Mouse (Mus musculus) hindbrain, embryonic 12.5 days (tissue): ENCODE results near the gene Krt42. TPM values are rescaled to one million over a fixed set of nuclear protein-coding genes. Genes with fewer than 3 reads are reported as not detected.

Experiments
- ATAC-seq: fragments of 200-750 bp; cut with Nextera tagmentation; 2 replicates; pipeline ENCODE4 v1.8.0; 2017; ENCODE audit warnings: moderate TSS enrichment; ENCODE audit not compliant: low FRiP score
- H3K27ac ChIP-seq: fragments of 300-500 bp; sonication (generic); 2 replicates; pipeline ENCODE4 v1.5.1; 2016; ENCODE audit warnings: mild to moderate bottlenecking
- H3K27me3 ChIP-seq: fragments of 300-500 bp; sonication (generic); 2 replicates; pipeline ENCODE4 v1.6.1; 2016; ENCODE audit warnings: mild to moderate bottlenecking
- H3K36me3 ChIP-seq: fragments of 300-500 bp; sonication (generic); 2 replicates; pipeline ENCODE4 v1.6.1; 2016; ENCODE audit warnings: mild to moderate bottlenecking
- H3K4me1 ChIP-seq: fragments of 300-500 bp; sonication (generic); 2 replicates; pipeline ENCODE4 v1.6.1; 2016
- H3K4me2 ChIP-seq: fragments of 300-500 bp; sonication (generic); replicated peaks from 2 replicates; pipeline ENCODE4 v1.6.1; 2016; ENCODE audit warnings: mild to moderate bottlenecking
- H3K4me3 ChIP-seq: fragments of 300-500 bp; sonication (generic); 2 replicates; pipeline ENCODE4 v1.5.1; 2016; ENCODE audit warnings: mild to moderate bottlenecking
- H3K9ac ChIP-seq: fragments of 300-500 bp; sonication (generic); 2 replicates; pipeline ENCODE4 v1.6.1; 2016; ENCODE audit warnings: mild to moderate bottlenecking, moderate library complexity
- H3K9me3 ChIP-seq: fragments of 300-500 bp; sonication (generic); replicated peaks from 2 replicates; pipeline ENCODE4 v1.6.1; 2016; ENCODE audit warnings: mild to moderate bottlenecking
- WGBS: fragments of 180-500 bp; shearing (Covaris S2); methylation state at CpG from one replicate; pipeline ENCODE4 v1.1.7; 2016; 5-methylcytosine and 5-hydroxymethylcytosine counted together
- polyA plus RNA-seq: library from polyadenylated mRNA; unstranded; fragments of >200 nt; fragmentation: Nextera tagmentation; extraction: Ambion mirVana; gene quantifications from 2 replicates; pipeline ENCODE4 v1.2.1, GENCODE M21; 2016

Gene Krt42
- polyA plus RNA-seq, 1 experiment from 2014 or later: not detected

DNA sequence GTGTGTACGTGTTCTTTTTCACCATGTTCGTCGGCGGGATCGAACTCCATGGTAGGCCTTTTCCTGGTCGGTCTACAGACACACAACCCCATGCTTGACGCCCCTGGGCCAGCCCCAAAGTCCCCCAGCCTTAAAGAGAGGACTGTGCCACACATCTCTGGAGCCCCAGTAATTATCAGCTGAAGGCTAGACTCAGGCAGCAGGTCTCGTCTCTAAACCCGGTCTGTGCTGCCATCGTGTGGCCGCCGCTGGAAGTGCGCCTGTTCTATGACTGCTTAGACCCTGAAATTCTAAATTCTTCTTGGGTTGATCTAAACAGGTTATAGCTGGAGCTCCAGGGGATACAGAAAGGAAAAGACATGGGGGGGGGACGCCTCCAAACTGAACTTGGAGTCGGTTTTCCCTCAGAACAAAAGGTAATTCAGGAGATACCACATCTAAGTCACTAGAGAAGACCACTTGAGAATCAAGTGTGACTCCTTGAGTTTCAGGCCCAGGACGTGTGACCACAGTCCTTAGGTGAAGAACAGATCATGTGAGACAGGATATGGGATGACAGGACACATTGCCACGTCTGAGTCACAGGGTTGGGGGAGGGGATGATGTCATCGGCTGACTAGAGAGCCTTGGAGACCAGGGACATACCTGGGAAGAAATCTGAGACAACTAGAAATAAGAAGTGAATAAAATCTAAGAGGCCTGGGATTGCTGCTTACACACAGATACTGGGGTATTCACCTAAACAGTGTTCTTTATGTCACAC, 28.8 kb upstream of the Krt42 start:
- no peak overlapping the region for H3K9ac ChIP-seq
- peak; percentile 53; the same call in 1 of the 2 replicates for ATAC-seq
- H3K27me3 ChIP-seq: no peaks in the 10 kb centered on the region
- H3K4me2 ChIP-seq: peak overlapping the region; percentile 37
- H3K4me1 ChIP-seq: peaks cover 4% of the 10 kb centered on the region; the same call in 1 of the 2 replicates
- H3K36me3 ChIP-seq: no peaks in the 10 kb centered on the region
- no peak overlapping the region for H3K27ac ChIP-seq
- H3K9me3 ChIP-seq: no peaks in the 10 kb centered on the region
- peak overlapping the region; percentile 10; the same call in 1 of the 2 replicates for H3K4me3 ChIP-seq
- 23% methylated on average over 18 of the region's 18 CpGs for WGBS

DNA sequence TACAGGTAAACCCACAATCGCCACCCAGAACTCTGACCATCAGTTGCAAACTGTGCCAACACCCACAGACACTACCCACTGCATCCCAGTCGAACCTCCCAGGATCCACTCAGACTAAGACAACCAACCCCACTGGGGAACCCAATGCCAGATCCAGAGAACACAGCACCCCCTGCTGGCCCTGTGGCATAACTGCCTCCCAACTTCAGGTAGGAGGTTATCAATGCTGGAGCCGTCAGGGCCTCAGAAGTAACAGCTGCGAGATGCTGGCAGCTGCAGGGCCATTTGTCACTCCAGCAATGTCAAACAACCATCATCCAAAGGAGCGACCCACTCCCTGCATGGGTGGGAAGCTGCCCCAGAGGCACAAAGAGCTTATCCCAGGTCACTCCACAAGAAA, 28.1 kb upstream of the Krt42 start:
- 36% methylated on average over 5 of the region's 5 CpGs for WGBS
- Histone ChIP-seq H3K4me3 (peak overlapping the region; percentile 10; the same call in 1 of the 2 replicates), H3K27ac (no peak overlapping the region), H3K27me3 (no peaks in the 10 kb centered on the region), H3K9me3 (no peaks in the 10 kb centered on the region), H3K4me1 (peaks cover 7% of the 10 kb centered on the region; the same call in 1 of the 2 replicates), H3K4me2 (peak overlapping the region; percentile 37), H3K9ac (no peak overlapping the region), H3K36me3 (no peaks in the 10 kb centered on the region)
- ATAC-seq: no peak; the same call in 1 of the 2 replicates

DNA sequence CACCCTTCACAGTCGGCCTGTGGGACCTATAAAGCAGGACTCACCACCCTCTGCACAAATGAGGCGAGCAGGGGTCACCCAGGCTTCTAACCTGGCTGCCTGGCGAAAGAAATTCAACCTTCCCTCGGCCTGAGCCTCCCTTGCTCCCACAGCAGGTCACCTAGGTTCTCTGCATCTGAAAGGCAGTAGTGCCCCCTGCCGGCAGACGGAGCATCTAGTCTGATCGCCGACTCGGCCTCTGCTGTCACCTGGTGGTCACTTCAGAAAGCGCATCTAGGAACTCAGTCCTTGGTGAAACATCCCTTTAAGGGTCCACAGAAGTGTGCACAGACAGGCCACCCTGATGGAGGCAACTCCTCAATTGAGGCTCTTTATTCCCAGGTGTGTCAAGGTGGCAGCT, 25.6 kb upstream of the Krt42 start:
- Histone ChIP-seq H3K9ac (no peak overlapping the region; the same call in 1 of the 2 replicates), H3K4me2 (peak overlapping the region; percentile 26; the same call in 1 of the 2 replicates), H3K4me3 (no peak overlapping the region), H3K4me1 (peaks cover 7% of the 10 kb centered on the region; the same call in 1 of the 2 replicates), H3K36me3 (no peaks in the 10 kb centered on the region), H3K27ac (no peak overlapping the region), H3K27me3 (no peaks in the 10 kb centered on the region), H3K9me3 (no peaks in the 10 kb centered on the region)
- 6% methylated on average over 10 of the region's 10 CpGs for WGBS
- peak; percentile 30; the same call in 1 of the 2 replicates for ATAC-seq

DNA sequence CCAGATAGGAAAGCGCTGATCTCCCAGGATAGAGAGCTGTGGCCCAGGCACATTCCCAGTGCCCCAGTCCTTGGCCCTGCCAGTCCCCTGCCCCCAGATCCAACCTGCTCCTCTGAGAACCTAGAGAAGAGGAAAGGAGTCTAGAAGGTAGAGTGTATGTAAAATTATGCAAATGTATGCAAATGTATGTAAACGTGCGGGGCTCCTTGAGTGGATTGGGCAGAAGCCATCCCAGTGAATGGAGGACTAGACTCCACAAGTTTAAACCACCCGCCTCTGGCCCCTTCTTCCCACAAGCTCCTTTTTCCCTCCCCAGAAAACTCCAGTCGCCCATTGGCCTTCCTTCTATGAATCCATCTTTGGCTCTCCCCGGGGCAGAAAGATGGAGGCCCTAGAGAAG, 23.2 kb upstream of the Krt42 start:
- Histone ChIP-seq H3K9me3 (no peaks in the 10 kb centered on the region), H3K36me3 (no peaks in the 10 kb centered on the region), H3K9ac (no peak overlapping the region), H3K4me1 (0 out of 2 replicates have a peak, but pooled peaks cover 3% of the 10 kb centered on the region), H3K27ac (no peak overlapping the region), H3K4me2 (no peak overlapping the region), H3K27me3 (no peaks in the 10 kb centered on the region), H3K4me3 (no peak overlapping the region)
- ATAC-seq: 0 out of 2 replicates have a peak, but pooled peaks have one; percentile 38
- WGBS: 47% methylated on average over 6 of the region's 6 CpGs

DNA sequence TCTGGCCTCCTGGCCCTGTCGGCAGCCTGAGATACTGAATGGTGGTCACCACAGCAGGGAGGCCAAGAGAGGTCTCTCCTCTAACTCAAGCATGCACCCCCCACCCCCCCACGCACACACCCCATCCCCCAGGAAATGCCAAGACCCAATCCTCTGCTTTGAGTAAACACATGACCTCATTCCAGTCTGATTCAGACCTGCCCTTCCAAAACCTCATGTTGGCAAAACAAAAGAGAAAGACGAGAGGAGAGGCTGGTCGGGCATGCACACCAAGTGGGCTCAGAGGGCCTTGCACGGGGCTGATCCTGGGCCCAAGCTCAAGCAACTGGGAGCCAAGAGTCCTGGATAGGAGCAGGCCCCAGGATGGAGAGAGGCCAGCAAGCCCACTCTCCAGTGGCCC, 20.6 kb upstream of the Krt42 start:
- ATAC-seq: no peak
- Histone ChIP-seq H3K4me3 (no peak overlapping the region), H3K4me2 (no peak overlapping the region), H3K9me3 (no peaks in the 10 kb centered on the region), H3K36me3 (no peaks in the 10 kb centered on the region), H3K27me3 (0 out of 2 replicates have a peak, but pooled peaks cover 2% of the 10 kb centered on the region), H3K4me1 (peaks cover 9% of the 10 kb centered on the region), H3K9ac (no peak overlapping the region), H3K27ac (no peak overlapping the region)
- 52% methylated on average over 5 of the region's 5 CpGs for WGBS

DNA sequence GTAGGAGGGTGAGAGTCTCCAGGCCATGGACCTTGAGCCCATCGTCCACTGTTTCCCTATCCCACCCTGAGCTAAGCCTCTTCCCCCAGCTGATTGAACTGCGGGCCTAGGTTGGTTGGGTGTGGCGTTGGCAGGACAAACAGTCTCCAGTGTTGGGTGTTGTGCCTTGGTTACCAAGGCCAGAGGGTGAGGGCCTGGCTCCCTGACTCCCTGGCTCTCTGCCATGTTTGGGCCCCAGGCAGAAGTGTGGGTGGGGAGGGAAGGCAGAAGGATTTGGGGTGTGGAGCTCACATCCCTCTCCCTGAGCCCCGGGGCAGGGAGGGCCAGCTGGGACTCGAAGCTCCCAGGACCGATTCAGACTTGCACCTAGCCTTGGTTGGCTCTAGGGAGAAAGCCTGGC, 19.3 kb upstream of the Krt42 start:
- H3K9me3 ChIP-seq: no peaks in the 10 kb centered on the region
- no peak overlapping the region for H3K27ac ChIP-seq
- 0 out of 2 replicates have a peak, but pooled peaks cover 2% of the 10 kb centered on the region for H3K27me3 ChIP-seq
- no peak for ATAC-seq
- no peak overlapping the region for H3K4me2 ChIP-seq
- H3K4me1 ChIP-seq: peaks cover 9% of the 10 kb centered on the region
- H3K36me3 ChIP-seq: no peaks in the 10 kb centered on the region
- no peak overlapping the region for H3K9ac ChIP-seq
- no peak overlapping the region for H3K4me3 ChIP-seq
- 86% methylated on average over 6 of the region's 6 CpGs for WGBS

DNA sequence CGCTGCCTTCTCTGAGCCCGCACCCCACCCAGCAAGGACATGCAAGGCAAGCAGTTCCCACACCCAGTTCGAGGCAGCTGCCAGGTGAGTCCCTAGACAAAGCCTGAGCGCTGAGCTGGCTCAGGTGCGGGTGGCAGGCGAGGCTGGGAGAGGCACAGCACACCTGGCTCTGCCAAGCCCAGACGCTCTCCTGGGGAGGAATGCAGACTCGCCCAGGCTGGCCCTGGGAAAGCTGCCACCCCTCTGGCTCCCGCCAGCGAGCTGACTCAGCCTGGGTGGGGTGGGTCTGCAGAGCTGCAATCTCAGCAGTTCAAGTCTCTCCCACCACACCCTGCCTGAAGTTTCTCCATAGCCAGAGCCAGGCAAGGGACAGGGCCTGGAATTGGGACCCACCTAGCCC, 17.4 kb upstream of the Krt42 start:
- ATAC-seq: no peak
- no peaks in the 10 kb centered on the region for H3K9me3 ChIP-seq
- H3K27me3 ChIP-seq: 0 out of 2 replicates have a peak, but pooled peaks cover 2% of the 10 kb centered on the region
- peaks cover 7% of the 10 kb centered on the region for H3K4me1 ChIP-seq
- no peak overlapping the region for H3K4me3 ChIP-seq
- H3K4me2 ChIP-seq: no peak overlapping the region
- no peak overlapping the region for H3K9ac ChIP-seq
- WGBS: 37% methylated on average over 10 of the region's 10 CpGs
- H3K27ac ChIP-seq: no peak overlapping the region
- H3K36me3 ChIP-seq: no peaks in the 10 kb centered on the region

DNA sequence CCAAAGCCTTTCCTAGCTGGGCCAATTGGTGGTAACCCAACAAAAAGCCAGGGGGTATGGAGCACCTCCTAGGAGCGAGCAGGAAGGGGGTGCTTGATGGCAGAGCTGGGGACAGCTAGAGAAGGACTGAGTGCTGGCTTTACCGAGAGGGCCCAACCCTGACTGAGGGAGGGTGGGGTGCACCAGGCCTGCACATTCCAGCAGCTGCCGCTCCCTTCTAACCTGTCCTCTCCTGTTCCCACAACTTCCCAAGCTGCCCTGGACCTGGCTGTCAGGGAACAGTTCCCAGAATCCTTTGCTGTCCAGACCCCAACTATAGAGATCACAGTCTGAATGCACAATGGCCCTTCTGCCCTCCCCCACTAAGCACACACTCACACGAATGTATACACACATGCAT, 15.3 kb upstream of the Krt42 start:
- no peaks in the 10 kb centered on the region for H3K36me3 ChIP-seq
- no peak for ATAC-seq
- no peak overlapping the region for H3K9ac ChIP-seq
- H3K9me3 ChIP-seq: no peaks in the 10 kb centered on the region
- no peak overlapping the region for H3K4me3 ChIP-seq
- WGBS: 82% methylated on average over 4 of the region's 4 CpGs
- peaks cover 9% of the 10 kb centered on the region for H3K4me1 ChIP-seq
- H3K27me3 ChIP-seq: peaks cover 2% of the 10 kb centered on the region; the same call in 1 of the 2 replicates
- H3K4me2 ChIP-seq: no peak overlapping the region
- H3K27ac ChIP-seq: no peak overlapping the region

DNA sequence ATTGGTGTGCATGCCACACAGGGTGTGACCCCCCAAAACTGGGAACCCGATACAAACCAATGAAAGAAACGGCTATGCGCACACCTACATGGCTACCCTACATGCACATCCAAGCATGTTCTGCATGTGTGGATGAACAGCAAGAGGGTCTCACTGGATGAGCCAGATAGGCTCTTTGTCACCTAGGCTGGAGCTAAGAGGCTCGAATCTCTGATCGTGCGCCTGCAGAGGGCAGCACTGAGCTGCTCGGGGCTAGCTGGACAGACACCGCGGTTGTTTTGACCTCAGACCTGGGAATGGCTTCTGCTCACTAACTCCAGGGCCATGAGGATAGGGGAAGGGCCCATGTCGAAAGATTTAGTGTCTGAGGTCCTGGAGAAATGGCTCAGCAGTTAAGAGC, 12.9 kb upstream of the Krt42 start:
- Histone ChIP-seq H3K36me3 (no peaks in the 10 kb centered on the region), H3K4me3 (no peak overlapping the region), H3K27me3 (peaks cover 2% of the 10 kb centered on the region; the same call in 1 of the 2 replicates), H3K9ac (no peak overlapping the region), H3K9me3 (no peaks in the 10 kb centered on the region), H3K4me1 (peaks cover 9% of the 10 kb centered on the region), H3K4me2 (no peak overlapping the region), H3K27ac (no peak overlapping the region)
- peak; percentile 50; the same call in 1 of the 2 replicates for ATAC-seq
- WGBS: 27% methylated on average over 10 of the region's 10 CpGs

DNA sequence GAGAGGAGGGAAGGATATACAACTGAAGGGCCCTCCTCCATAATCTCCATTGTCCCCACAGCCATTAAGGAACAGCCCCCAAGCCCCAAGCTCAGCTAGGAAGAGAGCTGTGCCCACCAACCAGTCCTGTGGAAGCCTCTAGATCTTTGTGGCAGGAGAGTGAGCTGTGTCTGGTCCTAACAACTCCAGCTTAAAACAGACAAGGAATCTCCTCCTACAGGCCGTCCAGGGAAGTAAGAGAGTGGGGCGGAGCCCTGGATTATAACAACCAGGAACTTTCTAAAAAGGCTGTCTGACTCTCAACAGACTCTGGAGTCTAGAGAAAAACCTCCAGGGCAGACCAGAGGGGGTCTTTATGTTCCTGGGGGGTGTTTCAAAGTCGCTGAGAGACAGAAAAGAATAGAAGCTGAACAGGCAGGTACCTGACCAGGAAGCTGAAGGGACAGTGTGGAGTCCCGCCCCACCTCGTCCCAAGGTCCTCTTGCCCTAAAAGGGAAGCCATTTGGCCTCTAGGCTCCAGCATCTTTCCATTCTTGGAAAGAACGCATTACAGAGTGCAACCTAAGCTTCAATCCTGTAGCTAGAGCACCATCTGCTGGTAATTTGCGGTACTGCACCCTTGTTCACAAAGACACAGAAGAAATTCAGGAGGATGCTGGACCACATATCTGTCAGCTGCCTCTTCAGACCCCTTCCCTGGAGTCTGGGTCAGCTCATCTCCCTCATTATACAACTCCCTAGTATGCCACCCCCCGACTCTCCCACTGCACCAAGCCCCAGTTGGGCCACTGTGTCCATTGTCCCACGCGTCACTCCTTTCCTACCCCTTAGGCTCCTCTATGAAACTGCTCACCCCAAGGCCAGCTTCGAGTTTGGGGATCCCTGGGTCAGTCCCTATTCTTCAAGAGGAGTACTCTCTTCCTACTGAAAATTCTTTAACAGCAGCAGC, 12.2 kb upstream of the Krt42 start:
- H3K27ac ChIP-seq: no peak overlapping the region
- ATAC-seq: peak; percentile 65
- WGBS: 21% methylated on average over 11 of the region's 11 CpGs

DNA sequence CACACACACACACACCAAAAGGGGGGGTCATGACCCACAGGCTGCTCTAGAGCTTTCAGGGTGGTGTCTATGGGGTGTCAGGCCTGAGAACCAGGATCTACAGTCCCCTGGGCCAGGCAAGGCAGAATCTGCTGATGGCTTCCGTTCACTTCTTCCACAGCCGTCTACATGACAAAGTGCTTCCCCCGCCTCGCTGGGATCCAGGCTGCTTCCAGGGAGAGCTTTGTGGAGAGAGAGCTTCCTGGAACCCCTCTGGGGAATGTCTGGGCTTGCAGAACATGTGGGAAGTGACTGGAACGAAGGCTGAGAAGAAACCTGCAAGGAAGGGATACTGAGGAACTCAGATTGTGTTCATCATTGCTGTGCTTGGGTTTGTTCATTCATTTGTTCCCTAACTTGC, 9.1 kb upstream of the Krt42 start:
- no peak for ATAC-seq
- Histone ChIP-seq H3K9me3 (no peaks in the 10 kb centered on the region), H3K27ac (no peak overlapping the region), H3K27me3 (no peaks in the 10 kb centered on the region; the same call in 1 of the 2 replicates), H3K4me3 (no peak overlapping the region), H3K4me1 (peaks cover 3% of the 10 kb centered on the region; the same call in 1 of the 2 replicates), H3K36me3 (no peaks in the 10 kb centered on the region), H3K4me2 (no peak overlapping the region), H3K9ac (no peak overlapping the region)
- WGBS: 52% methylated on average over 5 of the region's 5 CpGs

More for the DNA sequence above, 12.2 kb upstream of the Krt42 start:
- peaks cover 7% of the 10 kb centered on the region for H3K4me1 ChIP-seq
- H3K27me3 ChIP-seq: peaks cover under 1% of the 10 kb centered on the region; the same call in 1 of the 2 replicates
- no peaks in the 10 kb centered on the region for H3K36me3 ChIP-seq
- H3K9me3 ChIP-seq: no peaks in the 10 kb centered on the region
- H3K9ac ChIP-seq: no peak overlapping the region
- no peak overlapping the region for H3K4me3 ChIP-seq
- no peak overlapping the region for H3K4me2 ChIP-seq
